Mouse (Mus musculus) midbrain, embryonic 11.5 days (tissue): Measurements from ENCODE around the gene Gm5485. TPM values are rescaled to one million over a fixed set of nuclear protein-coding genes. Genes with fewer than 3 reads are reported as not detected.

Experiments used
- ATAC-seq: fragments of 200-750 bp; cut with Nextera tagmentation; 2 replicates; pipeline ENCODE4 v1.8.0; 2017; ENCODE audit warnings: moderate TSS enrichment, moderate library complexity; ENCODE audit not compliant: low FRiP score
- DNase-seq: peaks from one replicate; pipeline ENCODE4 v3.0.0; 2015; ENCODE audit warnings: low spot score; ENCODE audit errors: missing footprints
- H3K27ac ChIP-seq: fragments of 300-500 bp; sonication (generic); 2 replicates; pipeline ENCODE4 v1.5.1; 2014; ENCODE audit warnings: low read depth, low read length
- H3K27me3 ChIP-seq: fragments of 300-500 bp; sonication (generic); 2 replicates; pipeline ENCODE4 v1.6.1; 2014; ENCODE audit warnings: mild to moderate bottlenecking, low read length, moderate library complexity, mixed read lengths; ENCODE audit not compliant: control insufficient read depth, insufficient read depth
- H3K36me3 ChIP-seq: fragments of 300-500 bp; sonication (generic); 2 replicates; pipeline ENCODE4 v1.6.1; 2014; ENCODE audit warnings: mild to moderate bottlenecking, low read length, moderate library complexity, mixed read lengths; ENCODE audit not compliant: control insufficient read depth, insufficient read depth
- H3K4me1 ChIP-seq: fragments of 300-500 bp; sonication (generic); 2 replicates; pipeline ENCODE4 v1.6.1; 2014; ENCODE audit warnings: low read length; ENCODE audit not compliant: control insufficient read depth, insufficient read depth
- H3K4me2 ChIP-seq: fragments of 300-500 bp; sonication (generic); 2 replicates; pipeline ENCODE4 v1.6.1; 2014; ENCODE audit warnings: mild to moderate bottlenecking, moderate library complexity
- H3K4me3 ChIP-seq: fragments of 300-500 bp; sonication (generic); 2 replicates; pipeline ENCODE4 v1.5.1; 2014; ENCODE audit warnings: low read depth, low read length
- H3K9ac ChIP-seq: fragments of 300-500 bp; sonication (generic); 2 replicates; pipeline ENCODE4 v1.6.1; 2014; ENCODE audit warnings: low read length
- H3K9me3 ChIP-seq: fragments of 300-500 bp; sonication (generic); 2 replicates; pipeline ENCODE4 v1.6.1; 2016; ENCODE audit warnings: low read length; ENCODE audit not compliant: control insufficient read depth
- WGBS: fragments of 180-500 bp; shearing (Covaris S2); extraction: QIAGEN DNeasy Blood & Tissue Kit; methylation state at CpG from one replicate; pipeline ENCODE4 v1.1.7; 2014; 5-methylcytosine and 5-hydroxymethylcytosine counted together
- polyA plus RNA-seq: library from polyadenylated mRNA; unstranded; fragments of >200 nt; fragmentation: Nextera tagmentation; extraction: Ambion mirVana; gene quantifications from 2 replicates; pipeline ENCODE4 v1.2.1, GENCODE M21; 2014

Gm5485 gene
- not detected in 2 replicates for polyA plus RNA-seq

DNA sequence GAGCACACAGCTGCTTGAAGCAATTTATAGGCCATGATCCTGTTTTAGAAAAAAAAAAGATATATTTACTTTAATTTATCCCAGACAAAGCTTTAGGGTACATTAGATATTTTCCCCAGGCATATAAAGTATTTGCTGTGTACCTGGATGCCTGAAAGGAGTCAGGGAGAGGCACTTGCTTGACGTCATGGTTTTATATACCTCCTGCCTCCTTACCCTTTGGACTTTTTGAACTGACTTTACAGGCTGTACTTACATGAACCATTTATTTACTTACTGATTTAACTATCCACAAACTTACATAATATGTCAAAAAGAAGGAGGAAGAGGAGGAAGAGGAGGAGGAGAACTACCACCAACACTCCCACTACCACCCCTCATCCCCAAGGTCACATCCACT is at the start of gene Gm5485:
Gene Gm5485, minus strand, starts transcription at position 171 of the 400 bp plus-strand sequence.
- Histone ChIP-seq H3K27ac (no peak within 1 kb of the TSS), H3K4me3 (no peak within 1 kb of the TSS), H3K27me3 (no peaks in the 10 kb centered on the region), H3K9ac (no peak within 1 kb of the TSS), H3K4me2 (no peak within 1 kb of the TSS), H3K4me1 (no peaks in the 10 kb centered on the region), H3K36me3 (no peaks in the 10 kb centered on the region), H3K9me3 (no peaks in the 10 kb centered on the region)
- DNase-seq (no peak), ATAC-seq (no peak)
- WGBS: 94% methylated on average over 1 of the region's 1 CpGs

DNA sequence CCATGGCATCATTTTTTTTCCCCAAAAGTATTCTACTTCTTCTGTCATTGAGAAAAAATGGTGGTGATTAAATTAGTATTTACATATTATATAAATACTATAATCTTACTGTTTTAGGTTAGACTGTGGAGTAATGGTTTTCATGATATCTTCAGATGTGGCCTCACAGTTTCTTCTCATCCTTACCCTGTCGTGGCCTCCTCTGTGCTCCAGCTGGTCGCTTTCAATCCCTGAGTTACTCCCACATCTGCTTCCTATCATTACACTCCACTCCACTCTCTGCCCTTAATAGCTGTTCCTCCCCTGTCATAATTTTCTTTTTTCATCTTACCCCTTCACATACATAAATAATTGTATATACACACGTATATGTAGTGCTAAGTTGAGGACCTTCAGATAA is 41.0 kb upstream of the Gm5485 start:
- Histone ChIP-seq H3K4me3 (no peak overlapping the region), H3K4me1 (no peaks in the 10 kb centered on the region), H3K9ac (no peak overlapping the region), H3K4me2 (no peak overlapping the region), H3K9me3 (no peaks in the 10 kb centered on the region), H3K36me3 (no peaks in the 10 kb centered on the region), H3K27me3 (no peaks in the 10 kb centered on the region), H3K27ac (no peak overlapping the region)
- ATAC-seq: no peak
- WGBS: 77% methylated on average over 3 of the region's 3 CpGs
- DNase-seq: peak; percentile 77

DNA sequence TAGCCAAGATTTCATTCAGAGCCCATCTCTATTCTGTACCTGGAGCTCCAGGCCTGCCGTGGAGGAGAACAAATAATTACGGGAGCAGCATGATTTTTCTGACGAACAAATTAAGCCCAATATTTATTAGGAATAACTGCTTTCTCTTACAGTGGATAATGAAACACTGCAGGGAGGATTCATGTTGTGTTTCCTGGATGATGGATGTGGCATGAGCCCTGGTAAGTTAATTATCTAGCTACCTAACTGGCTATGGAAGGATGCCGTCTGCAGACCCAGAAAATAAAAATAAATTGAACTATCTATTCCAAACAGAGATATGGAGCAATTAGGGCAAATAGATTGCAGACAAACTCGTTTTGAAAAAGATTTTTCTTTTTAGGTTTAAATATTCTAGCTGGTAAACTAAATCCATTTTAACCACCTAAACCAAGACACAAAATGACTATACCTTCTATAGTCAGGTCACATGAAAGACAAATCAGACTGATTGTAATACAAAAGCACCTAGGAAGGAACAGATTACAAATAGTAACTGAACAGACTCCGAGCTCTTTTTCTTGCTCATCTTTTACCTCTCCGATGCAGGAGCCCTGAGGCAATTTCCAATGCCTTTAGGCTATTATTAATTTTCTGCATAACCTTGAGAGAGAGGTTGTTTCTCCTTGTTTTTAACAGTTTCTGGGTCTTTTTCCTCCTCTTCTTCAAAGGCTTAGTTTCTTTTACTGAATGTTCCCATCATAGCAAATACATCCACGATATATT is 34.1 kb upstream of the Gm5485 start:
- Histone ChIP-seq H3K27me3 (no peaks in the 10 kb centered on the region), H3K9me3 (no peaks in the 10 kb centered on the region), H3K9ac (no peak overlapping the region), H3K4me3 (no peak overlapping the region), H3K27ac (no peak overlapping the region), H3K36me3 (no peaks in the 10 kb centered on the region), H3K4me2 (no peak overlapping the region), H3K4me1 (no peaks in the 10 kb centered on the region)
- ATAC-seq (no peak), DNase-seq (peak; percentile 1)
- 85% methylated on average over 8 of the region's 8 CpGs for WGBS

DNA sequence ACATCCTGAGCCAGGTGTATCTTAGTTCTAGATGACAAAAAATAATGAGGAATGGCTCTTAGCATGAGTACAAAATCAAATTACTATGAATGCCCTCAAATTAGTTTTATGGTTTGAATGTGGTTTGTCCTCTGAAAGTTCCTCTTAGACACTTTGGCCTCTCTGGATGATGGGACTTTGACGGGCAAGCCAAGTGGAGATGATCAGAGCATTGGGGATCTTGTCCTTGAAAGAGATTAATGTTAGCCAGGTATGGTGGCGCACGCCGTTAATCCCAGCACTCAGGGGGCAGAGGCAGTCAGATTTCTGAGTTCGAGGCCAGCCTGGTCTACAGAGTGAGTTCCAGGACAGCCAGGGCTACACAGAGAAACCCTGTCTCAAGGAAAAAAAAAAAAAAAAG is 32.4 kb upstream of the Gm5485 start:
- WGBS: 89% methylated on average over 5 of the region's 5 CpGs
- Histone ChIP-seq H3K4me2 (no peak overlapping the region), H3K27ac (no peak overlapping the region), H3K4me1 (no peaks in the 10 kb centered on the region), H3K4me3 (no peak overlapping the region), H3K27me3 (no peaks in the 10 kb centered on the region), H3K36me3 (no peaks in the 10 kb centered on the region), H3K9ac (no peak overlapping the region), H3K9me3 (no peaks in the 10 kb centered on the region)
- no peak for ATAC-seq
- DNase-seq: peak; percentile 71

DNA sequence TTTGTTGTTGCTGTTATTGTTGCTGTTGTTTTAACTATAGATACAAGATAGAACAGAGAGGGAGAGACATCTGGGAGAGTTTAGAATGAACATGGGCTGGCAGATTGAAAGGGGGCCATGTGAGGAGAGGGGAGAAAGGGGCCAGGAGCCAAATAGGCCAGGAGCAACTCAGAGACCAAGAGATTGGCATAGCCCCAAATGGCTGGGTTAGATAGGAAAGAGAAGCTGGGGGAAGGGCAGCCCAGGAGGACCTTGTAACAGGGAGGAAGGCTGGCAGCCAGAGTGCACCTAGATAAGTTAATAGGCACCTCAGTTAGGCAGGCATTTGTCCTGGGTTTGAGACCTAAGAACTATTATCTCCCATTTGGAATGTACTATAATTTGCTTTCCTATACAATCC is 25.3 kb upstream of the Gm5485 start:
- Histone ChIP-seq H3K36me3 (no peaks in the 10 kb centered on the region), H3K27me3 (no peaks in the 10 kb centered on the region), H3K9me3 (no peaks in the 10 kb centered on the region), H3K4me2 (no peak overlapping the region), H3K9ac (no peak overlapping the region), H3K27ac (no peak overlapping the region), H3K4me1 (no peaks in the 10 kb centered on the region), H3K4me3 (no peak overlapping the region)
- ATAC-seq (no peak), DNase-seq (peak; percentile 47)

DNA sequence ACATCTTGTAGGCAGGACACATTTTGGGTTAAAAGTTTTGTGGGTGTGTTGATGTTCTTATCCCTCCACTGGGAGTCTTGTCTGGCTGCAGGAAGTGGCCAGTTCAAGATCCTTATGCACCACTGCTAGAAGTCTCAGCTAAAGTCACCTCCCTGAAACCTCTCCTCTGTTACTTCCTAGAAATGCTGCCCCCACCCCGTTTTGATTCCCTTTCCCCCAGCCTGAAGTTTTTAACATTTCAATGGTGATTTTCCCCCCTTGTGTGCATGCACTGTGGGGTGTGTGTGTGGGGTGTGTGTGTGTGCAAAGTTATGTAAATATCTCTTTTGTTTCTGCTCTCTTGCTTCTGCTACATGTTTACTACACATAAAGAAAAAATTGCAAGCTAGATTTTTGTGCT is 23.2 kb upstream of the Gm5485 start:
- no peaks in the 10 kb centered on the region for H3K4me1 ChIP-seq
- WGBS: 20% methylated on average over 1 of the region's 1 CpGs
- no peak overlapping the region for H3K27ac ChIP-seq
- H3K4me3 ChIP-seq: no peak overlapping the region
- H3K4me2 ChIP-seq: no peak overlapping the region
- no peak overlapping the region for H3K9ac ChIP-seq
- ATAC-seq (no peak), DNase-seq (no peak)
- no peaks in the 10 kb centered on the region for H3K9me3 ChIP-seq
- H3K27me3 ChIP-seq: no peaks in the 10 kb centered on the region
- no peaks in the 10 kb centered on the region for H3K36me3 ChIP-seq

DNA sequence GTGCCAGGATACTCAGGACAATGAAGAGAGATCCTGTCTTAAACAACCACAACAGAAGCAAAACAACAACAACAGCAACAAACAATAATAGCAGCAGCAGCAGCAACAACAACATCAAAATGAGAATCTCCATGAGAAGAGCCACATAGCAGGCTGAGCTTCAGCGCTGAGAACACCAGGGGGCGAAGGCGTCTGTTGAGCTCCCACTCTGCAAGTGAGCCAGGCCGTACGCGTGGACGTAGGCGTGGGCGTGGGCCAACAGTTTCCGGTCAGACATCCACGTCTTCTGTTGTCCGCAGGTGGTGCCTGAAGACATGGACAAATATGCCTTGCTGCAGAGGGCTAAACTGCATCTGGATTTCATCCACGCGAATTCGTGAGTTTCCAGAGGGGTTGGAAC is 18.8 kb upstream of the Gm5485 start, which contains the start of gene Morc1:
Gene Morc1, plus strand, starts transcription at position 211 of the 400 bp plus-strand sequence.
- H3K36me3 ChIP-seq: no peaks in the 10 kb centered on the region
- no peak within 1 kb of the TSS for H3K4me2 ChIP-seq
- no peak for DNase-seq
- H3K9me3 ChIP-seq: no peaks in the 10 kb centered on the region
- WGBS: 93% methylated on average over 15 of the region's 15 CpGs
- no peak within 1 kb of the TSS for H3K9ac ChIP-seq
- ATAC-seq: no peak
- no peaks in the 10 kb centered on the region for H3K27me3 ChIP-seq
- no peak within 1 kb of the TSS for H3K4me3 ChIP-seq
- H3K4me1 ChIP-seq: no peaks in the 10 kb centered on the region
- H3K27ac ChIP-seq: no peak within 1 kb of the TSS

DNA sequence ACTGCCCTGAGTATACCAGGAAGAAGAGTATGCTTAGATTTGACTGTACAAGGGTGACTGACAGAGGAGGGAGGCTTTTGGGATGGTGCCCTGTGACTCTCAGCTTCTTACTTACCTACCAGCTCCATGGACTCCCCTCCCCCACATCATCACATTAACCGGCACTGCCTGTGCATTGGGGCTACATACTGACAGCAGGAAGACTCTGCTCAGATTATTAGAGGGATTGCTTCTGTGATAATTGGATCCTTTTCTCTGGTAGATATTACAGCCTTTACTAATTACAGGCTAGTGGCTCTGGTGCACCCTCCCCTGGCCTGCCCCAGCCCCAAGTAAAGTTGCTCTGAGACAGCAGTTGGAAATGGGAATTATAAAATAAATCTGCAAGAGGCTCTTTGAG is 17.2 kb upstream of the Gm5485 start:
- DNase-seq (no peak), ATAC-seq (no peak)
- no peaks in the 10 kb centered on the region for H3K36me3 ChIP-seq
- 67% methylated on average over 1 of the region's 1 CpGs for WGBS
- H3K27me3 ChIP-seq: no peaks in the 10 kb centered on the region
- no peaks in the 10 kb centered on the region for H3K4me1 ChIP-seq
- H3K4me3 ChIP-seq: no peak overlapping the region
- no peak overlapping the region for H3K4me2 ChIP-seq
- H3K9ac ChIP-seq: no peak overlapping the region
- H3K9me3 ChIP-seq: no peaks in the 10 kb centered on the region
- no peak overlapping the region for H3K27ac ChIP-seq

DNA sequence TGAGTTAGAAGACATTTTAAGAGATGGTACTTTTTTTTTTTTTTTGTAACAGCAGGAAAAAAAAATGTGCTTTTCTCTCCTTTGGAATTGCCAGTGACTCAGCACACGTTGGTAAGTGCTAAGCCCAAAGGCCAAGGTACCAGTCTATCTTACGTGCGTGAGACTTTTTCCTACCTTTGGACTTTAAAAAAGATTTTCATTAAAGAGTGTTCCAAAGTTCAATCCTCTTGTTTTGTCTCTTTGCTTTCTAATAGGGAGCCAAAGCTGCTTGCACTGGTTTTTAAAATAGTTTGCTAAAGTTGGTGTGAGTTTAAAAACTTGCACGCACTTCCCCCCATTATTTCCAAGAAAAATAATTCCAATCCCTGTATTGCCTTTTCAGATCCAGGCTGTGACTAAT is 11.9 kb upstream of the Gm5485 start:
- H3K4me3 ChIP-seq: no peak overlapping the region
- 85% methylated on average over 4 of the region's 4 CpGs for WGBS
- H3K9me3 ChIP-seq: no peaks in the 10 kb centered on the region
- DNase-seq: no peak
- H3K4me2 ChIP-seq: no peak overlapping the region
- no peak overlapping the region for H3K27ac ChIP-seq
- H3K27me3 ChIP-seq: no peaks in the 10 kb centered on the region
- no peak overlapping the region for H3K9ac ChIP-seq
- no peak for ATAC-seq
- no peaks in the 10 kb centered on the region for H3K4me1 ChIP-seq
- H3K36me3 ChIP-seq: no peaks in the 10 kb centered on the region
